Mouse (Mus musculus) kidney, embryonic 15.5 days (tissue): Measurements from ENCODE around the gene Tmtc2. TPM values are rescaled to one million over a fixed set of nuclear protein-coding genes. Genes with fewer than 3 reads are reported as not detected.
A peak's percentile ranks its signal among the peaks of the same experiment; 100 is the strongest.

Source experiments
- ATAC-seq: fragments of 200-750 bp; cut with Nextera tagmentation; replicated peaks from 2 replicates; pipeline ENCODE4 v1.8.0; 2017; ENCODE audit warnings: moderate TSS enrichment; ENCODE audit not compliant: low FRiP score
- H3K27ac ChIP-seq: fragments of 300-500 bp; sonication (generic); 2 replicates; pipeline ENCODE4 v1.5.1; 2015; ENCODE audit warnings: mild to moderate bottlenecking, inconsistent platforms
- H3K27me3 ChIP-seq: fragments of 300-500 bp; sonication (generic); 2 replicates; pipeline ENCODE4 v1.6.1; 2015; ENCODE audit warnings: inconsistent platforms
- H3K36me3 ChIP-seq: fragments of 300-500 bp; sonication (generic); 2 replicates; pipeline ENCODE4 v1.6.1; 2015; ENCODE audit warnings: inconsistent platforms
- H3K4me1 ChIP-seq: fragments of 300-500 bp; sonication (generic); 2 replicates; pipeline ENCODE4 v1.6.1; 2015; ENCODE audit warnings: inconsistent platforms
- H3K4me2 ChIP-seq: fragments of 300-500 bp; sonication (generic); 2 replicates; pipeline ENCODE4 v1.6.1; 2015; ENCODE audit warnings: moderate library complexity, mild to moderate bottlenecking, inconsistent platforms
- H3K4me3 ChIP-seq: fragments of 300-500 bp; sonication (generic); replicated peaks from 2 replicates; pipeline ENCODE4 v1.5.1; 2015; ENCODE audit warnings: mild to moderate bottlenecking, inconsistent platforms
- H3K9ac ChIP-seq: fragments of 300-500 bp; sonication (generic); 2 replicates; pipeline ENCODE4 v1.6.1; 2015; ENCODE audit warnings: mild to moderate bottlenecking, inconsistent platforms
- H3K9me3 ChIP-seq: fragments of 300-500 bp; sonication (generic); replicated peaks from 2 replicates; pipeline ENCODE4 v1.6.1; 2016; ENCODE audit warnings: inconsistent platforms
- WGBS: fragments of 180-500 bp; shearing (Covaris S2); methylation state at CpG from one replicate; pipeline ENCODE4 v1.1.7; 2015; ENCODE audit warnings: mixed read lengths; 5-methylcytosine and 5-hydroxymethylcytosine counted together
- polyA plus RNA-seq: library from polyadenylated mRNA; unstranded; fragments of >200 nt; fragmentation: Nextera tagmentation; extraction: Ambion mirVana; gene quantifications from 2 replicates; pipeline ENCODE4 v1.2.1, GENCODE M21; 2015

The Tmtc2 gene
- polyA plus RNA-seq, 1 experiment from 2014 or later, result 10.8 TPM

DNA sequence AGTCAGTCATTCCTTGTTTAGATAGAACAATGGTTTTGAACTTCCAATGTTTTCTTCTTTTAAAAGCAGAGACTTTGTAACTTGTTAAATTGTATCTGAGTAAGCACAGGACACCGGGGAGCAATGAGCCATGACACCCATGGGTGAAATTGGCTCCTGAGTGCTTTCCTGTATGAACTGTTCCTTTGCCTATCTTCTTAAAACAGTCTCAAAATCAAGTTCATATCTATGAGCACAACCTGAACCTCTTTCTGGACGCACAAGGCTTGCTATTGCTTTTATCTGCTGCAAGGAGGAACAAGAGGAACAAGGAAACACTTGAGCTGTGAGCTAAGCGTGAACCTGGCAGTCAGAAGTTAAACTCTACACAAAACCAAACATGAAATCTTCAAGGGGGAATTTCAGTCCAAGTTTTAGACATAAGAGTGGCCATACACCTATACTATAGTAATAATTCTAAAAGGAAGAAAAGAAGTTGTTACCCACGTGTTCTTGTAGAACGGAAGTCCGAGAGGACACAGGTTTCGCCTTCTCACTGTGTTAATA is 60.4 kb downstream of the Tmtc2 start:
- H3K4me2 ChIP-seq, result no peak overlapping the region
- no peak overlapping the region for H3K9ac ChIP-seq
- H3K4me1 ChIP-seq, result peaks cover 12% of the 10 kb centered on the region
- no peak for ATAC-seq
- H3K9me3 ChIP-seq, result no peaks in the 10 kb centered on the region
- no peak overlapping the region for H3K27ac ChIP-seq
- WGBS, result 72% methylated on average over 7 of the region's 7 CpGs
- no peaks in the 10 kb centered on the region for H3K27me3 ChIP-seq
- no peak overlapping the region for H3K4me3 ChIP-seq
- no peaks in the 10 kb centered on the region for H3K36me3 ChIP-seq

DNA sequence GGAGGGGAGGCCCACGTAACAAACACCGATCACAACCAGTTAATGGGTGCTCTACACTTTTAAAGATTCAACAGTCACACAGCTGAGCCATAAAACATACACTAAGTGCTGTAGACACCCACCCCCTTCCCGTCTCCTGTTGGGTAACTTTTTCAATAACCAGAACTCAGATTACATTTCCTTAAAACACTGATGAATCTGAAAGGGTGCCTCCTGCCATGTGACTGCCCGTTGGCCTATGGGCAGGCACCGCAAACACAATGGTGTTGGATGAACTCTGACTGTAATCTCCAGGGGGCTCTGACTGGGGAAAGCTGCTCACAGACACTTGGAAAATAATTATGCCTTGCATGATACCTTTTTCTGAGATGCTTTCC is 64.4 kb downstream of the Tmtc2 start:
- Histone ChIP-seq H3K36me3 (no peaks in the 10 kb centered on the region), H3K9ac (no peak overlapping the region), H3K4me3 (no peak overlapping the region), H3K9me3 (no peaks in the 10 kb centered on the region), H3K27me3 (no peaks in the 10 kb centered on the region), H3K4me2 (peak overlapping the region; percentile 24), H3K4me1 (peaks cover 12% of the 10 kb centered on the region), H3K27ac (no peak overlapping the region)
- ATAC-seq, result 0 out of 2 replicates have a peak, but pooled peaks have one; percentile 13
- WGBS, result 46% methylated on average over 4 of the region's 5 CpGs

DNA sequence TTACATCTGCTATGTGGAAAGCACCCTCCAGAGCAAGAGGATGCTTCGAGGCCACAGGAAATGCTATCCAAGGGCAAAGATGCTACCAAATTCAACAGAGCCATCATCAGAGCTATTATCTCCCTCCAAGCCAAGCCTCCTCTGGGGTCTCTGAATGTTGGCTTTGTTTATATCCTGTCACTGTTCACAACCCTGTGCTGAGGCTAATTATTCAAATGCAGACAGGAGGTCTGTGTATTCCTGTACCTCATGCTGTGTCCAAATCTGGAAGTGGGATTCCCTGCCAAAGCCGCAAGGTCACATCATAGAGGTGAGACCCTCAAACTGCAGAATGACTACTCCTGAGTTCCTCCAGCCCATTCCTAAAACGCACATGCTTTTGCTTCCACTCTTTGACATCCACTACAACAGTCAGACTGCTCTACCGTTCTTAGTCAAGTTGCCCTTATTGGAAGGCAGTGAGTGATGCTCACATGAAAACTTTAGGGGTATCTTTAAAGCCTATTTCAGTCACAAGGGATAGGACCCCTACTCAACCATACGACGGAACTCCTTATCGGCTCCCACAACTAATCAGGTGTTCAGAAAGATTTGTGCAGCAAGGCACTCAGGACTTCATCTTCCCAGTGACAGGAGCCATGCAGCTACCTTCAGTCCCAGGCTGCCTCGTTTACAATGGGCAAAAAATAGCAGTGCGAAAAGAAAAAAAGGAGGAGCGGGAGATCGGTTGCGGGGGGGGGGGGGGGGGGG is 64.9 kb downstream of the Tmtc2 start:
- Histone ChIP-seq H3K9ac (no peak overlapping the region), H3K4me1 (peaks cover 12% of the 10 kb centered on the region), H3K27me3 (no peaks in the 10 kb centered on the region), H3K27ac (no peak overlapping the region), H3K4me3 (no peak overlapping the region), H3K9me3 (no peaks in the 10 kb centered on the region), H3K4me2 (peak overlapping the region; percentile 24), H3K36me3 (no peaks in the 10 kb centered on the region)
- 60% methylated on average over 11 of the region's 12 CpGs for WGBS
- no peak for ATAC-seq

DNA sequence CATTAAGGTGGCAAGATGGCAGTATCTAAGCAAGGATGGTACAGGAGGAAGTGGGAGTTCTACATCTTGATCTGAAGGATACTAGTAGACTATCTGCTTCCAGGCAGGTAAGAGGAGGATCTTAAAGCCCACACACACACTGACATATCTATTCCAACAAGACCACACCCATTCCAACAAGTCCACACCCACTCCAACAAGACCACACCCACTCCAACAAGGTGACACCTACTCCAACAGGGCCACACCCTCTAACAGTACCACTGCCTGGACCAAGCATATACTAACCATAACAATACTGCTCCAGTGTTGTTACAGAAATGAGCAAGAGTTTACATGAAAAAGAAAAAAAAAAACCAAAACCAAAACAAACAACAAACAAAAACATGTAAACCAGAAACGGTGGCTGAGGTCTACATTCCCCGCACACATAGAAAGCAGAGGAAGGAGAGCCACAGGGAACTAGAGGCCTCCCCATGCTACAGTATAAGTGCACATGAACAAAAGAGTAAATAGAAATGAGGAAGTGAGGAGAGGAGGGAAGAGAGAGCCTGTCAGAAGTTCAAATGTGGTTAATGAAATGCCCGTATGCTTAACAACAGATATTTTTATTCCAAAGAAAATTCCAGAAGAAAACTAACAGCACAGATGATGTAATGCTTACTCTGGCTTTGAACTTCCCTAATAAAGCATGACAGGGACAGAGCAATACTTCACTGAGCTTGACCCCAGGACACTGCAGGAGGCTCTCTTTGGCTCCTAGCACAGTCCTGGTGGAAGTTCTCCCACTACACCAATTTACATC is 66.1 kb downstream of the Tmtc2 start:
- Histone ChIP-seq H3K36me3 (no peaks in the 10 kb centered on the region), H3K4me1 (peaks cover 10% of the 10 kb centered on the region), H3K27ac (no peak overlapping the region), H3K9ac (no peak overlapping the region), H3K27me3 (no peaks in the 10 kb centered on the region), H3K4me2 (no peak overlapping the region), H3K4me3 (no peak overlapping the region), H3K9me3 (no peaks in the 10 kb centered on the region)
- ATAC-seq, result peak; percentile 57; the same call in 1 of the 2 replicates
- WGBS, result 70% methylated on average over 3 of the region's 3 CpGs

DNA sequence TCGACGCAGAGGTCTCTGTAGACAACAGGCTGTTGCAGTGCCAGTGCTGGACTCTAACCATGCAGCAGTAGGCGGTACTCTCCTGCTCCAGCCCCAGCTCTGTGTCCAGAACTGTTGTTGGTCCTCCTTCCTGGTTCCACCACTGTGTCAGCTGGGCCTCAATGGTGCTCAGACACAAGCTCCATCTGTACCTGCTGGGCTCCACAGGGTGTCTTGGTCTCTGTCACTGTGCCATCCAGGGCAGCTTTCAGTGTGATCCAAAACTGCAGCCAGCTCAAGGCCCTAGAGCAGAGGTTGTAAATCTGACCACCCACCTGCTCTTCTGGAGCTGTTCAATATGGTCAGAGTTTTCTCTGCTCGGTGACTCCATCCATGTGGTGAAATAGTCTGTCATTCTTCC is 68.2 kb downstream of the Tmtc2 start:
- no peak overlapping the region for H3K4me3 ChIP-seq
- H3K36me3 ChIP-seq, result no peaks in the 10 kb centered on the region
- no peak overlapping the region for H3K27ac ChIP-seq
- H3K9me3 ChIP-seq, result no peaks in the 10 kb centered on the region
- H3K4me1 ChIP-seq, result peaks cover 10% of the 10 kb centered on the region
- 89% methylated on average over 4 of the region's 4 CpGs for WGBS
- H3K27me3 ChIP-seq, result no peaks in the 10 kb centered on the region
- no peak for ATAC-seq
- no peak overlapping the region for H3K4me2 ChIP-seq
- no peak overlapping the region for H3K9ac ChIP-seq

DNA sequence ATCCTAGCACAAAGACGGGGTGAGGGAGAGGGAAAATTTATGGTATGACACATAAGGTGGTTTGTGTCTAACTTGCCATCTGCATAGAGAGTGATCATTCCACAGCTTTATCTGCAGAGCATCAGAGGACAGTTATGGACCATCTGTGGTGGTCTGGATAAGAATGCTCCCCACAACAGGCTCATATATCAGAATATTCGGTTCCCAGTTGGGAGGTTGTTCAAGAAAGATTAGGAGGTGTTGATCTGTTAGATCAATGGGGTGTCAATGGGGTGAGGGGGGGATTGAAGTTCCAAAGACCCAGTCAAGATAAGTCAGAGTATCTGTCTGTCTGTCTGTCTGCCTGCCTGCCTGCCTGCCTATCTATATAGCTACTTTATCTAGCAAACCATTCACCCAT is 69.8 kb downstream of the Tmtc2 start:
- no peaks in the 10 kb centered on the region for H3K27me3 ChIP-seq
- H3K9ac ChIP-seq, result no peak overlapping the region
- no peak overlapping the region for H3K4me3 ChIP-seq
- WGBS, result 50% methylated on average over 2 of the region's 2 CpGs
- H3K4me2 ChIP-seq, result no peak overlapping the region
- no peak overlapping the region for H3K27ac ChIP-seq
- no peaks in the 10 kb centered on the region for H3K36me3 ChIP-seq
- peaks cover 4% of the 10 kb centered on the region; the same call in 1 of the 2 replicates for H3K4me1 ChIP-seq
- ATAC-seq, result no peak
- H3K9me3 ChIP-seq, result no peaks in the 10 kb centered on the region

DNA sequence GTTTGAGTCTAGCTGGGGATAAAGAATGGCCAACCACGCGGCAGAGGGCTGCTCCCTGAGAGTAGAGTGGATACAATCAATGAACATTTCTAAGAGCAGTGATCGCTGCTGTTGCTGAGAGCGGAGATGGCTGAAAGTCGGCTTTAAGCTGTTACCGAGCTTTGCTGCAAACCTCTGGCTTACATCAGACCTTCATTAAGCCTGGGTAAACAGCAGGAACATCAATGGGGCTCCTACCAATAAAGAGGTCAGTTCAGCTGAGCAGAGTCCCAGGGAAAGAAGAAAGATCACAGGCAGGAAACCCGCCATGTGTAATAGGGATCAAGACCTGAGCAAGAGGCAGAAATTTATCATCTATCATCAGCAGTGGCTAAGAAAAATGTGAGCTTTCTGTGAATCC is 72.5 kb downstream of the Tmtc2 start:
- Histone ChIP-seq H3K4me3 (no peak overlapping the region), H3K4me2 (no peak overlapping the region), H3K9ac (no peak overlapping the region), H3K36me3 (no peaks in the 10 kb centered on the region), H3K4me1 (no peaks in the 10 kb centered on the region), H3K9me3 (no peaks in the 10 kb centered on the region), H3K27me3 (no peaks in the 10 kb centered on the region), H3K27ac (no peak overlapping the region)
- 47% methylated on average over 7 of the region's 7 CpGs for WGBS
- no peak for ATAC-seq

DNA sequence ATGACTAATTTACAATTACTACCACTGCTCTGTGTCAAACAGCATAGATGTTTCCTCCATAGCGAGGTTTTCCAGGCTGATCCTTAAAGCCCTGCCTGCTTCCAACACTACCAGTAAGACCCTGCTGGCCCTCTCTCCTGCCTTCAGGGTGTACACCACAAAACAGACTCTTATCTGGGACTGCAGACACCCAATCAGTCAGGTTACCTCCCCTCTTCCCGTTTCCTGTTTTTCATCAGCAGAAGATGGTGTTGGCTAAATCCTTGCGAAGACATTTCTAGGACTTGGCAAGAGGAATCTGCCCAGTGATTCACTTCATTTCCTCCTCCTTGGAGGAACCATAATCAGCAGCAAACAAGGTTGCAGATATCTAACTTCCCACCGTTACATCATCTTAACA is 73.8 kb downstream of the Tmtc2 start:
- ATAC-seq, result no peak
- Histone ChIP-seq H3K4me2 (no peak overlapping the region), H3K27ac (0 out of 2 replicates have a peak overlapping the region, but pooled peaks have one; percentile 8), H3K27me3 (no peaks in the 10 kb centered on the region), H3K4me1 (no peaks in the 10 kb centered on the region), H3K4me3 (no peak overlapping the region), H3K9ac (no peak overlapping the region), H3K9me3 (no peaks in the 10 kb centered on the region), H3K36me3 (no peaks in the 10 kb centered on the region)
- WGBS, result 62% methylated on average over 4 of the region's 4 CpGs

DNA sequence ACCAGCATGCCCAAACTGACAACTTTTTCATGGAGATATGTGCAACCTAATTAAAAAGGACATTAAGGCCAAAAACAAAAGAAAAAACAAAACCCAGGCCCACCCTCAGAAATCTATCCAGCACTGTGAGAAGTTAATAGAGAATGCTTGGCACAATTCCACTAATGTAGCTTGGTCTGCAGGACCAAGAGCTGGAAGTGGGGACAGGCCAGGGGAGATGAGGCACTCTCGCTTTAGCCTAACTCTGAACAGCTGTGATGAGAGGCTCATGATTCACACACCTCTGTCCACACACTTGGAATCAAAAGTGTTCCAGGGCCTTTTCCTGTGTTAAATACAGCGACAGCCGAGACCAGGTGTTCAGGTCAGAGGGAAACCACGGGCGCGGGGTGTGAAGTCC is 79.0 kb downstream of the Tmtc2 start:
- 63% methylated on average over 6 of the region's 6 CpGs for WGBS
- H3K27me3 ChIP-seq, result no peaks in the 10 kb centered on the region
- ATAC-seq, result no peak

DNA sequence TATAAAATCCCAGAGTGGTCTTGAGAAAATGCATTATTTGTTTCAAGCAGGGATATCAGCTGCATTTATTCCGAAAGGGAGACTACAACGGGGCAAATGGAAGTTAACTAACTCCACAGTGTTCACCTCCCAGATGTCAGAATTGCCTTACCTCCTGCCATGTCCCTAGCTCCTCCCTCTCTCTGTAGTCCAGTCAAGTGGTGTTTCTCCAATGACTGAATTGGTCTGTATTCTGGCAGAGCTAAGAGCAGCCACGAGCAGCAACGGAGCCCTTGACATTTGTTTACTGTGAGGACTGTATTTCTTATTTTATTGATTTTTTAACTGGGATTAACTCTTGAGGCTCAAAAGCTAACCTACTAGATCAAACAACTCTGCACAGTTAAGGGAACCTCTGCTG is 81.8 kb downstream of the Tmtc2 start:
- Histone ChIP-seq H3K9me3 (no peaks in the 10 kb centered on the region), H3K4me3 (no peak overlapping the region), H3K27ac (no peak overlapping the region), H3K36me3 (no peaks in the 10 kb centered on the region), H3K4me1 (peaks cover 27% of the 10 kb centered on the region), H3K27me3 (no peaks in the 10 kb centered on the region), H3K9ac (no peak overlapping the region), H3K4me2 (no peak overlapping the region)
- 27% methylated on average over 4 of the region's 4 CpGs for WGBS
- no peak; the same call in 1 of the 2 replicates for ATAC-seq

More for the DNA sequence above, 79.0 kb downstream of the Tmtc2 start:
- no peak overlapping the region for H3K4me3 ChIP-seq
- no peak overlapping the region for H3K9ac ChIP-seq
- H3K9me3 ChIP-seq, result no peaks in the 10 kb centered on the region
- H3K4me1 ChIP-seq, result peaks cover 21% of the 10 kb centered on the region
- H3K36me3 ChIP-seq, result no peaks in the 10 kb centered on the region
- no peak overlapping the region for H3K4me2 ChIP-seq
- no peak overlapping the region for H3K27ac ChIP-seq

DNA sequence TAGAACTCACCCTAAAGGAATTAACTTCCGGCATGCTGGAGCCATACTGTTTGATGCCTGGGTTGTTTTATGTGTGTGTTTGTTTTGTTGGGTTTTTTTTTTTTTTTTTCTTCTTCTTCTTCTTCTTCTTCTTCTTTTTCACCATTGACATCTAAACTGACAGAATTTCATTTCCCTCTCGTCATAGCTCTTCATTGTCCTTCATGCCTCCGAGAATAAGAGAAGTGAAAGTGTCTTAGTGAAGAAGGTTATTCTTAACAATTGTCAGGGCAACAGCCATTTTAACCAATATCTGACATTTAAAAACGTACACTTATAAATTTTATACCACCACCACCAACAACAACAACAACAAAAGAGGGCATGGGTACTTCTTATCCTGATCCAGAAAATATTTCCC is 83.5 kb downstream of the Tmtc2 start:
- ATAC-seq, result no peak
- H3K36me3 ChIP-seq, result no peaks in the 10 kb centered on the region
- H3K27me3 ChIP-seq, result no peaks in the 10 kb centered on the region
- no peak overlapping the region for H3K4me2 ChIP-seq
- H3K9me3 ChIP-seq, result no peaks in the 10 kb centered on the region
- H3K4me1 ChIP-seq, result peaks cover 27% of the 10 kb centered on the region
- no peak overlapping the region for H3K9ac ChIP-seq
- H3K4me3 ChIP-seq, result no peak overlapping the region
- 58% methylated on average over 4 of the region's 4 CpGs for WGBS
- peak overlapping the region; percentile 51; the same call in 1 of the 2 replicates for H3K27ac ChIP-seq
